Mouse (Mus musculus) thymus, postnatal 10 days (tissue): ENCODE measurements around the gene Gm813.
"Not testable (repeated sequence)": the region's sequence is repeated elsewhere in the genome, so short reads cannot be mapped to it uniquely, and the experiment has no call there.

Source experiments
- DNase-seq, 2 experiments: peaks; one replicate each; pipeline ENCODE4 v3.0.0; 2021; ENCODE audit warnings: low spot score in 2 of 2

Gm813 gene

GRCm38 (mm10) chr16:58616878-58617277 is at the start of gene Gm813:
Gene Gm813 (minus strand): TSS chr16:58616978.
- no peak for DNase-seq

GRCm38 (mm10) chr16:58665137-58665536 is 48.4 kb upstream of the Gm813 start:
- not testable (repeated sequence) for DNase-seq

GRCm38 (mm10) chr16:58663816-58664215 is 47.0 kb upstream of the Gm813 start:
- DNase-seq, result no peak

GRCm38 (mm10) chr16:58663021-58663420 is 46.2 kb upstream of the Gm813 start:
- DNase-seq, result no peak

GRCm38 (mm10) chr16:58662287-58662791 is 45.6 kb upstream of the Gm813 start:
- DNase-seq, result no peak

GRCm38 (mm10) chr16:58661826-58662225 is 45.0 kb upstream of the Gm813 start:
- DNase-seq, result no peak

- no peak for DNase-seq
Observed at GRCm38 (mm10) chr16:58658668-58659067, 41.9 kb upstream of the Gm813 start.

GRCm38 (mm10) chr16:58656526-58656925 is 39.7 kb upstream of the Gm813 start:
- DNase-seq, result no peak

- no peak for DNase-seq
Observed at GRCm38 (mm10) chr16:58655751-58656150, 39.0 kb upstream of the Gm813 start.

- no peak for DNase-seq
Observed at GRCm38 (mm10) chr16:58649979-58650378, 33.2 kb upstream of the Gm813 start.

- DNase-seq, result no peak
Observed at GRCm38 (mm10) chr16:58638689-58639175, 22.0 kb upstream of the Gm813 start, which contains the start of gene E330017A01Rik. Gene E330017A01Rik (minus strand): TSS chr16:58638739.

GRCm38 (mm10) chr16:58638016-58638415 is 21.2 kb upstream of the Gm813 start:
- DNase-seq, result no peak

GRCm38 (mm10) chr16:58637448-58637847 is 20.7 kb upstream of the Gm813 start:
- no peak for DNase-seq

GRCm38 (mm10) chr16:58635866-58636265 is 19.1 kb upstream of the Gm813 start:
- DNase-seq, result no peak

- no peak for DNase-seq
Observed at GRCm38 (mm10) chr16:58629736-58630135, 13.0 kb upstream of the Gm813 start.

- DNase-seq, result no peak
Observed at GRCm38 (mm10) chr16:58628968-58629367, 12.2 kb upstream of the Gm813 start.

- DNase-seq, result no peak
Observed at GRCm38 (mm10) chr16:58628336-58628680, 11.5 kb upstream of the Gm813 start.

- no peak for DNase-seq
Observed at GRCm38 (mm10) chr16:58627597-58628335, 11.0 kb upstream of the Gm813 start.

GRCm38 (mm10) chr16:58623944-58624343 is 7.2 kb upstream of the Gm813 start:
- no peak for DNase-seq

- DNase-seq, result no peak
Observed at GRCm38 (mm10) chr16:58623114-58623513, 6.3 kb upstream of the Gm813 start.

- DNase-seq, result no peak
Observed at GRCm38 (mm10) chr16:58622377-58622776, 5.6 kb upstream of the Gm813 start.

- no peak for DNase-seq
Observed at GRCm38 (mm10) chr16:58617346-58617745, 568 bp upstream of the Gm813 start.

GRCm38 (mm10) chr16:58612969-58613368 is 3.8 kb downstream of the Gm813 start:
- no peak for DNase-seq

- DNase-seq, result no peak
Observed at GRCm38 (mm10) chr16:58607101-58607500, 9.7 kb downstream of the Gm813 start.
